Mouse (Mus musculus): Measurements from ENCODE around the gene Mrpl53. TPM values are rescaled to one million over a fixed set of nuclear protein-coding genes. Genes with fewer than 3 reads are reported as not detected.

Mrpl53 gene
- polyA plus RNA-seq, 1 experiment, result 91.1 TPM

GRCm38 (mm10) chr6:83122961-83123360 lies 14.1 kb downstream of the Mrpl53 start:
- Histone ChIP-seq H3K4me3 (ENCODE audit: insufficient read depth, low read depth, low read length) (no peak overlapping the region), H3K36me3 (ENCODE audit: control insufficient read depth, insufficient read depth, low read length) (no peaks in the 10 kb centered on the region), H3K27me3 (replicated peaks; ENCODE audit: control insufficient read depth, insufficient read depth, low read length) (no peaks in the 10 kb centered on the region), H3K4me1 (ENCODE audit: control insufficient read depth, insufficient read depth, low read length) (peaks cover 5% of the 10 kb centered on the region; the same call in 1 of the 2 replicates), H3K27ac (ENCODE audit: insufficient read depth, low read depth, low read length) (no peak overlapping the region)
- 87% methylated on average over 5 of the region's 5 CpGs for WGBS
- DNase-seq, result no peak
- no peak for TF ChIP-seq CTCF (conservative IDR thresholded peaks at IDR 0.05; ENCODE audit: insufficient read depth, insufficient read length, low read depth, low read length)
- no peak for TF ChIP-seq POLR2A (IDR thresholded peaks at IDR 0.05; ENCODE audit: low read depth, low read length)

GRCm38 (mm10) chr6:83124851-83125312 lies 16.0 kb downstream of the Mrpl53 start:
- H3K4me1 ChIP-seq (ENCODE audit: control insufficient read depth, insufficient read depth, low read length), result peaks cover 4% of the 10 kb centered on the region; the same call in 1 of the 2 replicates
- whole genome bisulfite sequencing, result under 1% methylated on average over 30 of the region's 30 CpGs
- H3K27me3 ChIP-seq (replicated peaks; ENCODE audit: control insufficient read depth, insufficient read depth, low read length), result no peaks in the 10 kb centered on the region
- H3K36me3 ChIP-seq (ENCODE audit: control insufficient read depth, insufficient read depth, low read length), result no peaks in the 10 kb centered on the region
- DNase-seq, result peak; percentile 96
- peak overlapping the region; percentile 89 for H3K4me3 ChIP-seq (ENCODE audit: insufficient read depth, low read depth, low read length)
- H3K27ac ChIP-seq (ENCODE audit: insufficient read depth, low read depth, low read length), result 0 out of 2 replicates have a peak overlapping the region, but pooled peaks have one; percentile 30
- TF ChIP-seq POLR2A (IDR thresholded peaks at IDR 0.05; ENCODE audit: low read depth, low read length) (peak; percentile 26), CTCF (conservative IDR thresholded peaks at IDR 0.05; ENCODE audit: insufficient read depth, insufficient read length, low read depth, low read length) (no peak)

- Histone ChIP-seq H3K4me3 (ENCODE audit: insufficient read depth, low read depth, low read length) (peak within 1 kb of the TSS; percentile 89), H3K27me3 (replicated peaks; ENCODE audit: control insufficient read depth, insufficient read depth, low read length) (no peaks in the 10 kb centered on the region), H3K36me3 (ENCODE audit: control insufficient read depth, insufficient read depth, low read length) (no peaks in the 10 kb centered on the region), H3K27ac (ENCODE audit: insufficient read depth, low read depth, low read length) (0 out of 2 replicates have a peak within 1 kb of the TSS, but pooled peaks have one; percentile 30), H3K4me1 (ENCODE audit: control insufficient read depth, insufficient read depth, low read length) (no peaks in the 10 kb centered on the region; the same call in 1 of the 2 replicates)
- 23% methylated on average over 5 of the region's 5 CpGs for WGBS
- TF ChIP-seq CTCF (conservative IDR thresholded peaks at IDR 0.05; ENCODE audit: insufficient read depth, insufficient read length, low read depth, low read length) (no peak), POLR2A (IDR thresholded peaks at IDR 0.05; ENCODE audit: low read depth, low read length) (no peak)
- no peak for DNase-seq
Measured at GRCm38 (mm10) chr6:83125331-83125730, 16.5 kb downstream of the Mrpl53 start, which contains the start of gene Ino80b. TSS of gene Ino80b (minus strand) at chr6:83125431.

- no peak for DNase-seq
- Histone ChIP-seq H3K36me3 (ENCODE audit: control insufficient read depth, insufficient read depth, low read length) (no peaks in the 10 kb centered on the region), H3K27me3 (replicated peaks; ENCODE audit: control insufficient read depth, insufficient read depth, low read length) (no peaks in the 10 kb centered on the region), H3K27ac (ENCODE audit: insufficient read depth, low read depth, low read length) (no peak overlapping the region), H3K4me3 (ENCODE audit: insufficient read depth, low read depth, low read length) (no peak overlapping the region), H3K4me1 (ENCODE audit: control insufficient read depth, insufficient read depth, low read length) (peaks cover 8% of the 10 kb centered on the region; the same call in 1 of the 2 replicates)
- TF ChIP-seq CTCF (conservative IDR thresholded peaks at IDR 0.05; ENCODE audit: insufficient read depth, insufficient read length, low read depth, low read length) (peak; percentile 40), POLR2A (IDR thresholded peaks at IDR 0.05; ENCODE audit: low read depth, low read length) (no peak)
- WGBS, result 95% methylated on average over 5 of the region's 5 CpGs
Measured at GRCm38 (mm10) chr6:83127419-83127818, 18.6 kb downstream of the Mrpl53 start.

- H3K4me1 ChIP-seq (ENCODE audit: control insufficient read depth, insufficient read depth, low read length), result peaks cover 20% of the 10 kb centered on the region
- WGBS, result 21% methylated on average over 6 of the region's 6 CpGs
- H3K27ac ChIP-seq (ENCODE audit: insufficient read depth, low read depth, low read length), result peak overlapping the region; percentile 92
- H3K27me3 ChIP-seq (replicated peaks; ENCODE audit: control insufficient read depth, insufficient read depth, low read length), result no peaks in the 10 kb centered on the region
- H3K4me3 ChIP-seq (ENCODE audit: insufficient read depth, low read depth, low read length), result no peak overlapping the region
- peak; percentile 92 for DNase-seq
- H3K36me3 ChIP-seq (ENCODE audit: control insufficient read depth, insufficient read depth, low read length), result no peaks in the 10 kb centered on the region
- TF ChIP-seq POLR2A (IDR thresholded peaks at IDR 0.05; ENCODE audit: low read depth, low read length), result no peak
- no peak for TF ChIP-seq CTCF (conservative IDR thresholded peaks at IDR 0.05; ENCODE audit: insufficient read depth, insufficient read length, low read depth, low read length)
Measured at GRCm38 (mm10) chr6:83131469-83132034, 22.7 kb downstream of the Mrpl53 start.

GRCm38 (mm10) chr6:83132176-83132919 lies 23.5 kb downstream of the Mrpl53 start:
- Histone ChIP-seq H3K36me3 (ENCODE audit: control insufficient read depth, insufficient read depth, low read length) (no peaks in the 10 kb centered on the region), H3K27me3 (replicated peaks; ENCODE audit: control insufficient read depth, insufficient read depth, low read length) (no peaks in the 10 kb centered on the region), H3K4me1 (ENCODE audit: control insufficient read depth, insufficient read depth, low read length) (peaks cover 20% of the 10 kb centered on the region), H3K4me3 (ENCODE audit: insufficient read depth, low read depth, low read length) (no peak overlapping the region), H3K27ac (ENCODE audit: insufficient read depth, low read depth, low read length) (peak overlapping the region; percentile 92)
- peak; percentile 63 for DNase-seq
- no peak for TF ChIP-seq POLR2A (IDR thresholded peaks at IDR 0.05; ENCODE audit: low read depth, low read length)
- TF ChIP-seq CTCF (conservative IDR thresholded peaks at IDR 0.05; ENCODE audit: insufficient read depth, insufficient read length, low read depth, low read length), result no peak
- 61% methylated on average over 9 of the region's 9 CpGs for WGBS

GRCm38 (mm10) chr6:83134226-83134625 lies 25.4 kb downstream of the Mrpl53 start:
- no peaks in the 10 kb centered on the region for H3K27me3 ChIP-seq (replicated peaks; ENCODE audit: control insufficient read depth, insufficient read depth, low read length)
- no peaks in the 10 kb centered on the region for H3K36me3 ChIP-seq (ENCODE audit: control insufficient read depth, insufficient read depth, low read length)
- H3K4me3 ChIP-seq (ENCODE audit: insufficient read depth, low read depth, low read length), result no peak overlapping the region
- 28% methylated on average over 3 of the region's 3 CpGs for WGBS
- peaks cover 24% of the 10 kb centered on the region for H3K4me1 ChIP-seq (ENCODE audit: control insufficient read depth, insufficient read depth, low read length)
- H3K27ac ChIP-seq (ENCODE audit: insufficient read depth, low read depth, low read length), result no peak overlapping the region
- TF ChIP-seq CTCF (conservative IDR thresholded peaks at IDR 0.05; ENCODE audit: insufficient read depth, insufficient read length, low read depth, low read length) (no peak), POLR2A (IDR thresholded peaks at IDR 0.05; ENCODE audit: low read depth, low read length) (no peak)
- peak; percentile 83 for DNase-seq

Measured in kidney, adult 2 months (tissue).